Mouse (Mus musculus): ENCODE data around the gene Selenof. TPM values are rescaled to one million over a fixed set of nuclear protein-coding genes. Genes with fewer than 3 reads are reported as not detected.
"Not testable (repeated sequence)": the region's sequence is repeated elsewhere in the genome, so short reads cannot be mapped to it uniquely, and the experiment has no call there.

Gene Selenof
- polyA plus RNA-seq, 1 experiment from 2014 or later = 470 TPM

GRCm38 (mm10) chr3:144602819-144603218, 32.7 kb downstream of the Selenof start:
- Histone ChIP-seq H3K4me2 (ENCODE audit: low read depth, low read length) (no peak overlapping the region), H3K27me3 (ENCODE audit: control insufficient read depth, insufficient read depth, low read length) (no peaks in the 10 kb centered on the region), H3K9me3 (replicated peaks; ENCODE audit: control insufficient read depth, low read length) (no peaks in the 10 kb centered on the region), H3K4me1 (ENCODE audit: control insufficient read depth, insufficient read depth, low read length) (peaks cover 14% of the 10 kb centered on the region), H3K4me3 (ENCODE audit: low read length) (no peak overlapping the region), H3K36me3 (ENCODE audit: control insufficient read depth, insufficient read depth) (0 out of 2 replicates have a peak, but pooled peaks cover 4% of the 10 kb centered on the region), H3K9ac (ENCODE audit: low read length) (no peak overlapping the region), H3K27ac (ENCODE audit: low read length) (no peak overlapping the region)
- 63% methylated on average over 7 of the region's 7 CpGs for WGBS
- ATAC-seq (replicated peaks; ENCODE audit: extremely low read depth, insufficient read depth, low FRiP score) = 0 out of 2 replicates have a peak, but pooled peaks have one; percentile 15

- Histone ChIP-seq H3K4me2 (ENCODE audit: low read depth, low read length) (no peak overlapping the region), H3K27me3 (ENCODE audit: control insufficient read depth, insufficient read depth, low read length) (no peaks in the 10 kb centered on the region), H3K27ac (ENCODE audit: low read length) (no peak overlapping the region), H3K36me3 (ENCODE audit: control insufficient read depth, insufficient read depth) (0 out of 2 replicates have a peak, but pooled peaks cover 4% of the 10 kb centered on the region), H3K9me3 (replicated peaks; ENCODE audit: control insufficient read depth, low read length) (no peaks in the 10 kb centered on the region), H3K4me1 (ENCODE audit: control insufficient read depth, insufficient read depth, low read length) (peaks cover 14% of the 10 kb centered on the region), H3K4me3 (ENCODE audit: low read length) (no peak overlapping the region), H3K9ac (ENCODE audit: low read length) (no peak overlapping the region)
- no peak for ATAC-seq (replicated peaks; ENCODE audit: extremely low read depth, insufficient read depth, low FRiP score)
- WGBS = 71% methylated on average over 3 of the region's 3 CpGs
Measured at GRCm38 (mm10) chr3:144603558-144603957, 33.5 kb downstream of the Selenof start.

GRCm38 (mm10) chr3:144604205-144604604, 34.1 kb downstream of the Selenof start:
- H3K9me3 ChIP-seq (replicated peaks; ENCODE audit: control insufficient read depth, low read length) = no peaks in the 10 kb centered on the region
- no peak overlapping the region for H3K4me3 ChIP-seq (ENCODE audit: low read length)
- WGBS = 39% methylated on average over 7 of the region's 7 CpGs
- H3K27ac ChIP-seq (ENCODE audit: low read length) = 0 out of 2 replicates have a peak overlapping the region, but pooled peaks have one; percentile 37
- H3K4me2 ChIP-seq (ENCODE audit: low read depth, low read length) = no peak overlapping the region
- H3K9ac ChIP-seq (ENCODE audit: low read length) = no peak overlapping the region
- H3K27me3 ChIP-seq (ENCODE audit: control insufficient read depth, insufficient read depth, low read length) = no peaks in the 10 kb centered on the region
- 0 out of 2 replicates have a peak, but pooled peaks cover 4% of the 10 kb centered on the region for H3K36me3 ChIP-seq (ENCODE audit: control insufficient read depth, insufficient read depth)
- peak; percentile 52; the same call in 1 of the 2 replicates for ATAC-seq (replicated peaks; ENCODE audit: extremely low read depth, insufficient read depth, low FRiP score)
- peaks cover 14% of the 10 kb centered on the region for H3K4me1 ChIP-seq (ENCODE audit: control insufficient read depth, insufficient read depth, low read length)

DNA sequence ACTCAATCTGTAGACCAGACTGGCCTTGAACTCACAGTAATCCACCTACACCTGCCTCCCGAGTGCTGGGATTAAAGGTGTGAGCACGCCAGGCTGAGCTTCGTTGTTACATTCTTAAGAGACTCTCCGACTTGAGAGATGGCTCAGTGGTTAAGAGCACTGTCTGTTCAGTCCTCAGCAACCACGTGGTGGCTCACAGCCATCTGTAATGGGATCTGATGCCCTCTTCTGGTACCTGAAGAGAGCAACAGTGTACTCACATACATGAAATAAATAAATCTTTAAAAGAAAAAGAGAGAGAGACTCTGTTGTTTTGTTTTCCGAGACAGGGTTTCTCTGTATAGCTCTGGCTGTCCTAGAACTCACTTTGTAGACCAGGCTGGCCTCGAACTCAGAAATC, 35.7 kb downstream of the Selenof start:
- not testable (repeated sequence) for H3K4me3 ChIP-seq (ENCODE audit: low read length); H3K36me3 ChIP-seq (ENCODE audit: control insufficient read depth, insufficient read depth); H3K4me2 ChIP-seq (ENCODE audit: low read depth, low read length); H3K27me3 ChIP-seq (ENCODE audit: control insufficient read depth, insufficient read depth, low read length); H3K9me3 ChIP-seq (replicated peaks; ENCODE audit: control insufficient read depth, low read length); ATAC-seq (replicated peaks; ENCODE audit: extremely low read depth, insufficient read depth, low FRiP score); H3K27ac ChIP-seq (ENCODE audit: low read length); H3K9ac ChIP-seq (ENCODE audit: low read length)
- H3K4me1 ChIP-seq (ENCODE audit: control insufficient read depth, insufficient read depth, low read length) = peaks cover 14% of the 10 kb centered on the region
- 69% methylated on average over 7 of the region's 7 CpGs for WGBS

- ATAC-seq (replicated peaks; ENCODE audit: extremely low read depth, insufficient read depth, low FRiP score) = no peak
- WGBS = 76% methylated on average over 4 of the region's 4 CpGs
- no peak overlapping the region for H3K4me2 ChIP-seq (ENCODE audit: low read depth, low read length)
Measured at GRCm38 (mm10) chr3:144606449-144606848, 36.3 kb downstream of the Selenof start.

GRCm38 (mm10) chr3:144608090-144608489, 38.0 kb downstream of the Selenof start:
- Histone ChIP-seq H3K4me2 (ENCODE audit: low read depth, low read length) (no peak overlapping the region), H3K36me3 (ENCODE audit: control insufficient read depth, insufficient read depth) (no peaks in the 10 kb centered on the region), H3K9me3 (replicated peaks; ENCODE audit: control insufficient read depth, low read length) (no peaks in the 10 kb centered on the region), H3K27me3 (ENCODE audit: control insufficient read depth, insufficient read depth, low read length) (no peaks in the 10 kb centered on the region), H3K9ac (ENCODE audit: low read length) (no peak overlapping the region), H3K4me1 (ENCODE audit: control insufficient read depth, insufficient read depth, low read length) (peaks cover 13% of the 10 kb centered on the region), H3K27ac (ENCODE audit: low read length) (no peak overlapping the region), H3K4me3 (ENCODE audit: low read length) (no peak overlapping the region)
- WGBS = 87% methylated on average over 5 of the region's 5 CpGs
- no peak for ATAC-seq (replicated peaks; ENCODE audit: extremely low read depth, insufficient read depth, low FRiP score)

More at GRCm38 (mm10) chr3:144606449-144606848, 36.3 kb downstream of the Selenof start:
- no peak overlapping the region for H3K4me3 ChIP-seq (ENCODE audit: low read length)
- no peaks in the 10 kb centered on the region for H3K9me3 ChIP-seq (replicated peaks; ENCODE audit: control insufficient read depth, low read length)
- H3K4me1 ChIP-seq (ENCODE audit: control insufficient read depth, insufficient read depth, low read length) = peaks cover 14% of the 10 kb centered on the region
- no peaks in the 10 kb centered on the region for H3K27me3 ChIP-seq (ENCODE audit: control insufficient read depth, insufficient read depth, low read length)
- no peaks in the 10 kb centered on the region for H3K36me3 ChIP-seq (ENCODE audit: control insufficient read depth, insufficient read depth)
- H3K9ac ChIP-seq (ENCODE audit: low read length) = no peak overlapping the region
- H3K27ac ChIP-seq (ENCODE audit: low read length) = no peak overlapping the region

DNA sequence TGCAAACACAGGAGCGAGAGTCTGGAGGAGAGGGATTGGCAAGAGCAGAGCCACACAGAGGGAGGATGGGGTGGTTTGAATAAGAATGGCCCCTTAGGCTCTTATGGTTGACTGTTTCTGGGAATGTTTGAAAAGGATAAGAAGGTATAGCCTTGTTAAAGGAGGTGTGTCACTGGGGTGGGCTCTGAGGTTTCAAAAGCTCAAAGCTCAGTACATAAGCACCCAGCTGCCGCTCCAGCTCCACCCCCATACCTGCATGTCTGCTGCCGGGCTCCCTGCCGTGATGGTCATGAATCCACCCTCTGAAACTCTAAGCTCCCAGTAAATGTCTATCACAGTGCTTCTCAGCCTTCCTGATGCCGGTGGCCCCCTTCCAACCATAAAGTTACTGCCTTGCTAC, 40.7 kb downstream of the Selenof start:
- peaks cover 19% of the 10 kb centered on the region for H3K4me1 ChIP-seq (ENCODE audit: control insufficient read depth, insufficient read depth, low read length)
- no peak overlapping the region for H3K9ac ChIP-seq (ENCODE audit: low read length)
- no peaks in the 10 kb centered on the region for H3K36me3 ChIP-seq (ENCODE audit: control insufficient read depth, insufficient read depth)
- no peak for ATAC-seq (replicated peaks; ENCODE audit: extremely low read depth, insufficient read depth, low FRiP score)
- no peaks in the 10 kb centered on the region for H3K27me3 ChIP-seq (ENCODE audit: control insufficient read depth, insufficient read depth, low read length)
- no peaks in the 10 kb centered on the region for H3K9me3 ChIP-seq (replicated peaks; ENCODE audit: control insufficient read depth, low read length)
- WGBS = 66% methylated on average over 5 of the region's 5 CpGs
- no peak overlapping the region for H3K27ac ChIP-seq (ENCODE audit: low read length)
- no peak overlapping the region for H3K4me2 ChIP-seq (ENCODE audit: low read depth, low read length)
- H3K4me3 ChIP-seq (ENCODE audit: low read length) = no peak overlapping the region

DNA sequence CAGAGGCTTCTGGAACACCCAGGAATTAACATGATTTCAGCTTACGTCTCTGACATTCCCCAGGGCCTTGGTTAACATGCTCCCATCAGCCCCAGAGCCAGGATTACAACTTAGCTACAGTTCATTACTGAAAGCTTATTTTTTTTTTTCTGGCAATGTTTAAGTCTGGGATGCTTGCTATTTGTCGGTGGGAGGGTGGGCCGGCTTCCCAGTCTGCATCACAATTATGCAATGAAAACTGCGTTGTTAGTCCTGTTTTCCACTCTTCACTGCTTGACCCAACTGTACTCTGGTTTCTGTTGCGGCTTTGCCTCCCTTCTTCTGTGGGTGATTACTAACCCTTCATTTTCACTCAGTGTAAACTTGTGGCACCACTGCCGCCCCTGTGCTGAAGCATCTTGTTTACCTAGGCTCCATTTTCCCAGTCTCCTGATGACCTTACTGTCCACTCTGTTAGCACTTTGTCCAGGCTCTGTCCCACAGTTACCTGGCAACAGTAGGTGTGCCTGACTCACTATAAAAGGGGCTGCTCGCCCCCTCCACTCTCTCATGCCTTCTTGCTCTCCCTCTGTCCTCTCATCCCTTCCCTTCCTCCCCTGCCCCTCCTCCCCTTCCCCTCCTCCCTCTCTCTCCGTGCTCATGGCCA, 41.6 kb downstream of the Selenof start:
- Histone ChIP-seq H3K27ac (ENCODE audit: low read length) (no peak overlapping the region), H3K4me2 (ENCODE audit: low read depth, low read length) (no peak overlapping the region), H3K9me3 (replicated peaks; ENCODE audit: control insufficient read depth, low read length) (no peaks in the 10 kb centered on the region), H3K9ac (ENCODE audit: low read length) (no peak overlapping the region), H3K4me1 (ENCODE audit: control insufficient read depth, insufficient read depth, low read length) (peaks cover 22% of the 10 kb centered on the region), H3K4me3 (ENCODE audit: low read length) (no peak overlapping the region), H3K27me3 (ENCODE audit: control insufficient read depth, insufficient read depth, low read length) (no peaks in the 10 kb centered on the region), H3K36me3 (ENCODE audit: control insufficient read depth, insufficient read depth) (no peaks in the 10 kb centered on the region)
- no peak for ATAC-seq (replicated peaks; ENCODE audit: extremely low read depth, insufficient read depth, low FRiP score)
- 66% methylated on average over 8 of the region's 8 CpGs for WGBS

GRCm38 (mm10) chr3:144612382-144612781, 42.3 kb downstream of the Selenof start:
- H3K9ac ChIP-seq (ENCODE audit: low read length) = no peak overlapping the region
- no peak overlapping the region for H3K4me2 ChIP-seq (ENCODE audit: low read depth, low read length)
- no peaks in the 10 kb centered on the region for H3K36me3 ChIP-seq (ENCODE audit: control insufficient read depth, insufficient read depth)
- 52% methylated on average over 6 of the region's 6 CpGs for WGBS
- H3K4me1 ChIP-seq (ENCODE audit: control insufficient read depth, insufficient read depth, low read length) = peaks cover 27% of the 10 kb centered on the region
- no peak for ATAC-seq (replicated peaks; ENCODE audit: extremely low read depth, insufficient read depth, low FRiP score)
- H3K27ac ChIP-seq (ENCODE audit: low read length) = no peak overlapping the region
- H3K4me3 ChIP-seq (ENCODE audit: low read length) = no peak overlapping the region
- H3K9me3 ChIP-seq (replicated peaks; ENCODE audit: control insufficient read depth, low read length) = no peaks in the 10 kb centered on the region
- H3K27me3 ChIP-seq (ENCODE audit: control insufficient read depth, insufficient read depth, low read length) = no peaks in the 10 kb centered on the region
